Mouse (Mus musculus) heart, postnatal 4 days (tissue): ENCODE results near the gene Dkk1. TPM values are rescaled to one million over a fixed set of nuclear protein-coding genes. Genes with fewer than 3 reads are reported as not detected.
"Not testable (repeated sequence)": the region's sequence is repeated elsewhere in the genome, so short reads cannot be mapped to it uniquely, and the experiment has no call there.

ENCODE experiments used
- DNase-seq: peaks from one replicate; pipeline ENCODE4 v3.0.0; 2021
- total RNA-seq, 2 experiments: library from RNA; stranded (reverse); gene quantifications; 2 replicates each; pipeline ENCODE4 v1.2.3; 2021

Gene Dkk1
- not detected for total RNA-seq

GRCm38 (mm10) chr19:30549044-30549853, at the start of gene Dkk1:
Gene Dkk1 (minus strand): TSS chr19:30549665.
- DNase-seq = peak; percentile 34

DNA sequence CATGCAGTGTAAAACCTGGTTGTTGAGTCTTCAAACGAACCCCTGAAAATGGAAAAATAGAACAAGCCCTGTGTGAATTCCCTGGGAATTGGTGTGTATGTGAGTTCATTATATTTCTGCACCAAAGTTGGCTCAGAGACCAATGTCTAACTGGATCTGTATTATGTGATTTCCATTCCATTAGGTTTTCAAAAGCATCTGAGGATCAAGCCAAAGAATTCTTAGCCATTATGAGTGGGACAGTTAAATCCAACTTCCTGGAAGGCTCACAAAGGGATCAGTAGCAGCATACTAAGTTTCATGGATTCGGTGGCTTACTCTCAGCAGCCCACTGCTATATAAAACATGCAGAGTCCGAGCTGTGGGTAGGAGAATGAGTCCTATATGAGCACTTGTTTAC, 36.9 kb upstream of the Dkk1 start:
- DNase-seq = no peak

DNA sequence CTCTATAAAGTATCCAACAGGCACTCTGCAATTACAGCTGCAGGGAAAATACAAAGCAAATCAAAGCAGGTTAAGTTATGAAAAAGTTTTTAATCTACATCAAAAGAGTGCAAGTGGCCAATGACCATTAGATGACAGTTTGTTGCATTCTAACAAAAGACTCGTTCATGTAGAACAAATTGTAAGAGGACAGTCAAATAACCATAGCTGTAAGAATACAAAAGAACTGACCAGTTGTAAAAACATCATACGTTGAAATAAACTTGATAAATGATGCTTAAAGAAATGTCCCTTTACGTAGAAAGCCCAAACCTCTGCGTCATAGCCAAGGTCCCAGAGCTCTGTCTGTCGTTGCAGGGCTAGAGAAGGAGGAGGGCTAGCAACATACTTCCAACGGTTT, 15.1 kb upstream of the Dkk1 start:
- DNase-seq = no peak

- no peak for DNase-seq
Observed at GRCm38 (mm10) chr19:30563876-30564275, 14.4 kb upstream of the Dkk1 start.

DNA sequence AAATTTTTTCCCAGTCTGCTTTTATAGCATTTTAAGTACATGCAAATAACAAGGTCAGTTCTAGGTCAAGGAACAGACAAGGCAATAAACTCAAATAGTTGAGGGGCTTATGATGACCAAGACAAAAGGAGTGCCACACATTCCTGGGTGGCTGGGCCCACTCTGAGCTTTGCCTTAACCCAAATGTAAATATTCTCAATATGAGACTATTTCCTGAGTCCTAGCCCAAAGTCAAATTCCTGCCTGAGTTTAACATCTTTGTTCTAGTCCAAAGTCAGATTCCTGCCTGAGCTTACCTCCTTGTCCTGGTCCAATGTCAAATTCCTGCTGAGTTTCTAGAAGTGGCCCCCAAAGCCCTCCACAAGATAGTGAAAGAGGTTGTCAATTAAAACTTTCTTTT, 8.6 kb upstream of the Dkk1 start:
- DNase-seq = no peak

DNA sequence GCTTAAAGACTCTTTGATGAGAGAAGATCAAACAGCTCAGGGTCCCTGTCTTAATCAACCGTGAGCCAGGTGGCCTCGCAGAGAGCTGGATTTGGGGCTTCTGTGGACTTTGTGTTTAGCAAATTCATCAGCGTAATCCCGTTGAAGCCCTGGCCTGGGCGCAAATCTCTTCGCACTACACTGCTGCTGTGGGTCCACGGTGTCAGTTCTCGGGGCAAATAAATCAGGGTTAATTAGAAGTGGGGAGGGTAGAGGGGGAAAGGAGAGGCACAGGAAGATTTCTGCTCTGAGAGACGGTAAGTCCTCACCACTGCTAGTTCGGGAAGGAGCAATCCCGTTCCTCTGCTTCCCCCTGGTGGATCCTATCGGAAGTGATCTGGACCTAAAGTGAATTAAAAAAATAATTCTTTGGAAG, 5.0 kb upstream of the Dkk1 start:
- DNase-seq = peak; percentile 82

DNA sequence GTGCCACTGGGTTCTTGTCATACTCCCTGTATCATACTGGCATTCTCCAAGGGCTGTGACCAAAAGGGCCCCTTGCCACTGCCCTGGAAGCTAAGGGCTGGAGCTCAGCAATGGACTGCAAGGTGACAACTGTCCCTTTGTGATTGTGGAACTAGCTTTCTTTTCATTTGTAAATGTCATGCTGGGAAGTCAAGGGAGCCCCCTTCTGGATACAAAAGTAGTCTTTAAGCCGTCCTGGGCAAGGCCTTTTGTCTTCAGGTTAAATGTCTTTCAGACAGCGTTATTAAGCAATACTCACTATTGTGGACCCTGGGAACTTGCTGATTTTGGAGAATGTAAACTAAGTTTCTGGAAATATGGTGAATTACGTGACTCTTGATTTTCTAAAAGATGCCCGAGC, 4.3 kb upstream of the Dkk1 start:
- no peak for DNase-seq

GRCm38 (mm10) chr19:30552260-30552659, 2.8 kb upstream of the Dkk1 start:
- DNase-seq = no peak

DNA sequence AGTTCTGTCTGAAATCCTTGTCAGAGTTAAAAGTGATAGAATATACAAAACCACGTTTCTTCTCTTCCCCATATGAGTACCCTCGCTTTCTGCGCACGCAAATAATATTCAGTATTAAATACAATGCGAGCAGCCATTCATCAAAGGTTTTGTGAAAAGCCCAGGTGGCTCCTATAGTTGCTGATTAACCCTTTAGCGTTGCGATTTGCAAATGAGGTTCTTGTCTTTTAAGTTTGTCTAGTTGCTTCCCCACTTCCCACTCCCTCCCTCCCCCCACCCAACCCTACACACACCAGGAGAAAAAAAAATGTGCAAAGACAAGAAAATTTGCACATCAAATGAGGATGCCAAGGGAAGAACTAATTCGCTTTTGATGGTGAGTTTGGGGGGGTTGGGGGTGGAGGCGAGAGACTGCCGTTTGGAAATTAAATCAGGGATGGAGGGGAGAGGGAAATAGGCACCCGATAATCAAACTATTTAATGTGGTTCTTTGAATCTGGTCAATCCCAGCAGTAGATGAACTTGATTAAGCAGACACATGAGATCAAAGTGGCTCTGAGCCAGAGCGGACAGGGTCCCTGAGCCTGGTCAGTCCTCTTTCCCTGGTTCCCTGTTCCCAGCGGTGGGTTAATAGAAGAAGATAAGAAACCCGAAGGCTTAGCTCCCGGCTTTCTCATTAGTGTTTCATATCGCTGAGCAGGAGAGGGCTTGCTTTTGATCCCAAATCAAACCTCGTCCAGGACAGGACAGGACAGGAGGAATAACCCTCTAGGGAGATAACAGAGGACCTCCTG, 586 bp upstream of the Dkk1 start:
- DNase-seq = no peak

GRCm38 (mm10) chr19:30548411-30549043, 938 bp downstream of the Dkk1 start:
- no peak for DNase-seq

GRCm38 (mm10) chr19:30539365-30539941, 10.0 kb downstream of the Dkk1 start:
- DNase-seq = not testable (repeated sequence)

- DNase-seq = no peak
Observed at GRCm38 (mm10) chr19:30516771-30517170, 32.7 kb downstream of the Dkk1 start.

GRCm38 (mm10) chr19:30510481-30510880, 39.0 kb downstream of the Dkk1 start:
- DNase-seq = no peak

GRCm38 (mm10) chr19:30505497-30505896, 44.0 kb downstream of the Dkk1 start:
- DNase-seq = no peak
